Mouse (Mus musculus): Measurements from ENCODE around the gene Sptssb.

Gene Sptssb

DNA sequence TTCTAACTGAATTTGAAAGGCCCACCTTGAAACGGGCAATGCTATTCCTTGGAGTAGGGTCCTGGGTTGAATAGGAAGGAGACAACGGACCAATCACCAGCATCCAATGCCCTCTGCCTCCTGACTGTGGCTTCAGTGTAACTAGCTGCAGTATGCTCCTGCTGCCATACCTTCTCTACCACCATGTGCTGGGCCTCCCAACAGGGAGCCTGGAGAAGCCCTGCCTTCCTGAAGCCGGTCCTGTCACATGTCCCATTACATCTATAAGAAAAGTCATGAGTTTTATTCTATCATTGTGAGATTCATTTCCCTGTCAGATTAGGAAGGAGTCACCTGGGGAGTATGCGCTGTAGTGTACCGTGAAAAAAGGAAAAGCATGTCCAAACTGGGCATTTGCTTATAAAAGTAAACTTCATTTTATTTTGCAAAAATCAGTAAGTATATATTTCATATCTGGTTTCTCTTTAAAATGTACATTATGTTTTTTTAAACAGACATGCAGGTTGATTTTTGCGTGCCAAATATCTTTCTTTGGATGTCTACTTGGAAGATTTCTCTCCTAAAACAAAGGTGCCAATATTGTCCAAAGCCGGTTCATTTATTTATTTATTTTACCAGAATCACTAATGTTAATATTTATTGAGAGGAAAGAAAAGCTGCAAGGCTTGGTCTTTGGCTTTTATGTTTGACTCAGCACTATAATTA, 40.4 kb downstream of the Sptssb start:
- Histone ChIP-seq H3K4me3 (replicated peaks; ENCODE audit: low read length) (no peak overlapping the region), H3K4me1 (replicated peaks; ENCODE audit: low read depth, low read length) (no peaks in the 10 kb centered on the region), H3K27me3 (ENCODE audit: insufficient read depth, low read length) (no peaks in the 10 kb centered on the region), H3K36me3 (ENCODE audit: insufficient read depth, low read length) (no peaks in the 10 kb centered on the region), H3K9me3 (ENCODE audit: low read length) (no peaks in the 10 kb centered on the region)
- TF ChIP-seq POU5F1 (IDR thresholded peaks at IDR 0.05; ENCODE audit: borderline replicate concordance, low read length) (no peak), NANOG (IDR thresholded peaks at IDR 0.05; ENCODE audit: borderline replicate concordance, low read length) (no peak), CTCF (conservative IDR thresholded peaks at IDR 0.05; ENCODE audit: low read length) (no peak)

DNA sequence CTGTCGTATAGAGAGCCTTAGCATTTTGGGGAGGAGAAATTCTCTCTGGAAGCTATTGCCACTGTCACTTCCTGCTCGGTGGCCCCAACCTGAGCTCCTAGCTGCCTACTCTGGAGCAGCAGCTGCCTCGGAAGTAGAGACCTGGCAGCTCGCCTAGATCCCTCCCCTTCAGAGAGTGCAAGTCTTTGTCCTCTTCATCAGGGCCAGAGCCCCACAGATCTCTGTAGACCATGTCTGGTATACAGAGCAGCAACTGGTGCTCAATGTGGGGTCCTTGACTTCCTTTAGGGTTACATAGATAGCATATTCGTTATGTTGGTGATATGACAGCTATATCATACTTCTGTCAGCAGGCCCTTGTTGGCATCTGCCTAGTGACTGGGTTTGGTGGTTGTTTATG, 41.3 kb downstream of the Sptssb start:
- Histone ChIP-seq H3K9me3 (ENCODE audit: low read length) (no peaks in the 10 kb centered on the region), H3K4me1 (replicated peaks; ENCODE audit: low read depth, low read length) (no peaks in the 10 kb centered on the region), H3K36me3 (ENCODE audit: insufficient read depth, low read length) (no peaks in the 10 kb centered on the region), H3K4me3 (replicated peaks; ENCODE audit: low read length) (no peak overlapping the region), H3K27me3 (ENCODE audit: insufficient read depth, low read length) (no peaks in the 10 kb centered on the region)
- TF ChIP-seq POU5F1 (IDR thresholded peaks at IDR 0.05; ENCODE audit: borderline replicate concordance, low read length), result no peak
- TF ChIP-seq NANOG (IDR thresholded peaks at IDR 0.05; ENCODE audit: borderline replicate concordance, low read length), result no peak
- no peak for TF ChIP-seq CTCF (conservative IDR thresholded peaks at IDR 0.05; ENCODE audit: low read length)

DNA sequence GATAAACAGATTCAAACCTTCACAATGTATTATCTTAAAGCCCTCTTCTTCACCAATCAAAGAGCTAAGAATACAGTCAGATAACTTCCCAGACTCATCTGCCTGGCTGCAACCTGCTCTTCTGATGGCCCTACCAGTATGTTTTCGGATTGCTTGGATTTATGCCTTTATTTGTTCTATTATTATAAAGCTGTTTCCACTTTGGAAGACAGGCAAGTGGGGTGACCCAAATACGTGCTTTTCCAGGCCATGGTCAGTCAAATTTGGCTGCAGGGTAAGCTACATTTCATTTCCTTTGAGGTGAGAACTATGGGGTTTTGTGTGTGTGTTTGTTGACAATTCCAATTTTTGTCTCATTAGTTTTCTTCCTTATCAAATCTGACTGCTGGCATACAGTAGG, 43.2 kb downstream of the Sptssb start:
- Histone ChIP-seq H3K9me3 (ENCODE audit: low read length) (no peaks in the 10 kb centered on the region), H3K4me1 (replicated peaks; ENCODE audit: low read depth, low read length) (no peaks in the 10 kb centered on the region), H3K36me3 (ENCODE audit: insufficient read depth, low read length) (no peaks in the 10 kb centered on the region), H3K27me3 (ENCODE audit: insufficient read depth, low read length) (no peaks in the 10 kb centered on the region), H3K4me3 (replicated peaks; ENCODE audit: low read length) (no peak overlapping the region)
- TF ChIP-seq POU5F1 (IDR thresholded peaks at IDR 0.05; ENCODE audit: borderline replicate concordance, low read length), result no peak
- TF ChIP-seq CTCF (conservative IDR thresholded peaks at IDR 0.05; ENCODE audit: low read length), result no peak
- TF ChIP-seq NANOG (IDR thresholded peaks at IDR 0.05; ENCODE audit: borderline replicate concordance, low read length), result no peak

DNA sequence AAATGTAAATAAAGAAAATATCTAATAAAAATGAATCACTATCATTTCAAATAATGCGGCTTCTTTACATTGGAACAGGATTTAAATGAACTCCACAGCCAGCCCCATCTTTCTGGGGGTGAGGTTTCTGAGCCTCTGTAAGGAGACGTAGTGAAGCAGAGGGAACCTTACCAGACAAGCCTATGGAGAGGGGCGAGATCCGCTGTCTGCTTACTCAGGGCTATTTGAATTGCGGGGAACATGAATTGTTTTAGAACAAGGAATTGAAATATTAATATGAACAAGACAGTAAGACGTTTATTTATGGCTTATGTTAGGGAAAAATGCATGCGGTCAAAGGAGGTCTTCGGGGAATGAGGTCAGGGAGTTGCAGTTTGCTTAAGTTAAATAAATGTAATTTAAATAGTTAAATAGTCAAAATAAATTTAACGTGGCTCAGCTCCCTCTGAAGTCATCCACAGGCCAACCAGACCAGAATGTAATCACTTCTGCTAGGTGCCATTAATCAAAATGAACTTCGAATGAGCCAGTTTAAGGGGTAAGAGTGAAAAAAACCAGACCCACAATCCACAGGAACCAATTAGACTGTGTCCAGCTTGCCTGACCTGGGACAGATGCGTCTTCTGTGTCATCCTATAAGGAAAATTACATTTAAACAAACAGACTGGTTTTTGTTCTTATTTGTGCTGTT, 46.6 kb downstream of the Sptssb start:
- H3K36me3 ChIP-seq (ENCODE audit: insufficient read depth, low read length), result no peaks in the 10 kb centered on the region
- no peaks in the 10 kb centered on the region for H3K4me1 ChIP-seq (replicated peaks; ENCODE audit: low read depth, low read length)
- no peaks in the 10 kb centered on the region for H3K27me3 ChIP-seq (ENCODE audit: insufficient read depth, low read length)
- H3K4me3 ChIP-seq (replicated peaks; ENCODE audit: low read length), result no peak overlapping the region
- no peaks in the 10 kb centered on the region for H3K9me3 ChIP-seq (ENCODE audit: low read length)
- TF ChIP-seq POU5F1 (IDR thresholded peaks at IDR 0.05; ENCODE audit: borderline replicate concordance, low read length), result no peak
- TF ChIP-seq CTCF (conservative IDR thresholded peaks at IDR 0.05; ENCODE audit: low read length), result no peak

DNA sequence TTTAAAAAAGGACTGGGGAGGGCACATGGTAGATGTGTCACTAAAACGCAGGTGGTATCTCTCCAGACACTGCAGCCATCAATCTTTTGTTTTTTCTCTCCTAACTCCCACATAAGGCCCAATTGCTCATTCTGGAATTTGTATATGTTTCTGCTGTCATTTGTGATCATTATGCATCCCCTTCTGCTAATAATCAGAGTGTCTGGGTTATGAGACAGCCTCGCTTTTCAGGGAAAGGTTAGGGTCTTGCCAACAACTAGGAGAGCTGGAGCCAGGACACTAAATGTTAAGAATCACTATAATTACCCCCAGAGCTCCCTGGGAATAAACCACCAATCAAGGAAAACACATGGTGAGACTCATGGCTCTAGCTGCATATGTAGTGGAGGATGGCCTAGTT, 47.3 kb downstream of the Sptssb start:
- Histone ChIP-seq H3K4me3 (replicated peaks; ENCODE audit: low read length) (no peak overlapping the region), H3K4me1 (replicated peaks; ENCODE audit: low read depth, low read length) (no peaks in the 10 kb centered on the region), H3K36me3 (ENCODE audit: insufficient read depth, low read length) (no peaks in the 10 kb centered on the region), H3K9me3 (ENCODE audit: low read length) (no peaks in the 10 kb centered on the region), H3K27me3 (ENCODE audit: insufficient read depth, low read length) (no peaks in the 10 kb centered on the region)
- TF ChIP-seq CTCF (conservative IDR thresholded peaks at IDR 0.05; ENCODE audit: low read length), result no peak
- no peak for TF ChIP-seq POU5F1 (IDR thresholded peaks at IDR 0.05; ENCODE audit: borderline replicate concordance, low read length)
- no peak for TF ChIP-seq NANOG (IDR thresholded peaks at IDR 0.05; ENCODE audit: borderline replicate concordance, low read length)

DNA sequence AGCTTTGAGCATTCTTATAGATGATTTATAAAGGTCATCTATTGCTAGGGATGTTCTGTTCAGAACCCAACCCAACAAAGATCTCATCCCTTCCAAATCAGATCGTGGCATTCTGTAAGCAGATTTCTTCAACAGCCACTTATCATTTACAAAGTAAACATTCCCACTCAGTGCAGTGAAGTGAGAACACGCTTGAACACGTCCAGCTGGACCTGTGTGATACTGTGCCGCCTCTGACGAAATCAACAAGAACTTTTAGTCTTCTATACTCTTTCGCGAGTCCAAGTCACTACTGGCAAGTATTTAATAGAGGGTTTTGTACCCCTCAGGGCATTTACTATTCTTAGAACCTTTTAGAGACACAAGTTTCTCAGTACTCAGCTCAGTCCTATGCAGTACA, 51.3 kb downstream of the Sptssb start:
- TF ChIP-seq NANOG (IDR thresholded peaks at IDR 0.05; ENCODE audit: borderline replicate concordance, low read length) (no peak), POU5F1 (IDR thresholded peaks at IDR 0.05; ENCODE audit: borderline replicate concordance, low read length) (no peak), CTCF (conservative IDR thresholded peaks at IDR 0.05; ENCODE audit: low read length) (no peak)
- H3K9me3 ChIP-seq (ENCODE audit: low read length), result no peaks in the 10 kb centered on the region
- H3K4me3 ChIP-seq (replicated peaks; ENCODE audit: low read length), result no peak overlapping the region
- H3K4me1 ChIP-seq (replicated peaks; ENCODE audit: low read depth, low read length), result no peaks in the 10 kb centered on the region
- no peaks in the 10 kb centered on the region for H3K36me3 ChIP-seq (ENCODE audit: insufficient read depth, low read length)
- H3K27me3 ChIP-seq (ENCODE audit: insufficient read depth, low read length), result no peaks in the 10 kb centered on the region

DNA sequence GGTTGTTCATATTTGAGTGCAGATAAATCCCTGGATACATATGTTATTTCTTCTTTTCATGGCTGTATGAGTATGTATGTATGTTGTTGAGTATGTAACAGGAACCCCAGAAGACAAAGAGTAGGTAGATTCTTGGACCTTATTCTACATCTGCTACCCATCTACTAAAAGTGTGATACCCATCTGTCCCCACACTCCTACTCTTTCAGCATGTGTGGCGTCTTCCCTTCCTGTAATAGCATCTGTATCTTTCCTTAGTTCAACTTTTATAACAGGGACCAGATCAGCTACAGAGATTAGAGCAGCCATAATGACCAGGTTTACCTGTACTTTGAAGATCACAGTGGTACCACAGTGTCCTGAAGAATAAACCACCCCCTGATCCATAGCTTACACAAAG, 56.6 kb downstream of the Sptssb start:
- Histone ChIP-seq H3K36me3 (ENCODE audit: insufficient read depth, low read length) (no peaks in the 10 kb centered on the region), H3K27me3 (ENCODE audit: insufficient read depth, low read length) (no peaks in the 10 kb centered on the region), H3K9me3 (ENCODE audit: low read length) (no peaks in the 10 kb centered on the region), H3K4me3 (replicated peaks; ENCODE audit: low read length) (no peak overlapping the region), H3K4me1 (replicated peaks; ENCODE audit: low read depth, low read length) (no peaks in the 10 kb centered on the region)
- TF ChIP-seq POU5F1 (IDR thresholded peaks at IDR 0.05; ENCODE audit: borderline replicate concordance, low read length), result no peak
- no peak for TF ChIP-seq NANOG (IDR thresholded peaks at IDR 0.05; ENCODE audit: borderline replicate concordance, low read length)
- TF ChIP-seq CTCF (conservative IDR thresholded peaks at IDR 0.05; ENCODE audit: low read length), result no peak

DNA sequence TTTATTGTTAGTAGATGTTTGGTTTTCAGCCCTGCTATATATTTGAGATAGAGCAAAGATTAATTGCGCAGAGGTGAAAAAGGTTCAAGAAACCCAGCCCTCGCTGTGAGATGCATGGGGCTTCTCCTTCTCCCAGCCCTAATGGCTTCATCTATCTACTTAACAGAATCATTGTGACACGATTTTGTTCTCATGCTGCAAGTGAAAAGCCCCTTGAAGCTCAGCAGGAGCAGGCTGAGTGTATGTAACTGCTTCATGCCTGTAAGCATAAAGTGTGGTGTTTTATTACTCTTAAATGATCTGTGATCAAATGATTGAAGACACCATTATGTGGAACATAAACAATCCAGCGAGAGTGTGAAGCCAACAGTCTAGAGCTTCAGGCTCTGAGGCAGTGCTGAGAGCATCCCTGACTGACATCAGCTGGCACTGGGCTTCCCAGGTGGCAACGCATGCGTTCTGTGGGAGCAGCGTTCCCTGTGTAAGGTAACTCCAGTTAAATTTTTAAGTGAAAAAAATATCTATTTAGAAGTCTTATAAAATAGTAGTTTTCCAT, 58.8 kb downstream of the Sptssb start:
- Histone ChIP-seq H3K27me3 (ENCODE audit: insufficient read depth, low read length) (no peaks in the 10 kb centered on the region), H3K4me3 (replicated peaks; ENCODE audit: low read length) (no peak overlapping the region), H3K9me3 (ENCODE audit: low read length) (no peaks in the 10 kb centered on the region), H3K36me3 (ENCODE audit: insufficient read depth, low read length) (no peaks in the 10 kb centered on the region), H3K4me1 (replicated peaks; ENCODE audit: low read depth, low read length) (no peaks in the 10 kb centered on the region)
- no peak for TF ChIP-seq POU5F1 (IDR thresholded peaks at IDR 0.05; ENCODE audit: borderline replicate concordance, low read length)
- TF ChIP-seq CTCF (conservative IDR thresholded peaks at IDR 0.05; ENCODE audit: low read length), result no peak
- TF ChIP-seq NANOG (IDR thresholded peaks at IDR 0.05; ENCODE audit: borderline replicate concordance, low read length), result no peak
